In the genomic region with DNA sequence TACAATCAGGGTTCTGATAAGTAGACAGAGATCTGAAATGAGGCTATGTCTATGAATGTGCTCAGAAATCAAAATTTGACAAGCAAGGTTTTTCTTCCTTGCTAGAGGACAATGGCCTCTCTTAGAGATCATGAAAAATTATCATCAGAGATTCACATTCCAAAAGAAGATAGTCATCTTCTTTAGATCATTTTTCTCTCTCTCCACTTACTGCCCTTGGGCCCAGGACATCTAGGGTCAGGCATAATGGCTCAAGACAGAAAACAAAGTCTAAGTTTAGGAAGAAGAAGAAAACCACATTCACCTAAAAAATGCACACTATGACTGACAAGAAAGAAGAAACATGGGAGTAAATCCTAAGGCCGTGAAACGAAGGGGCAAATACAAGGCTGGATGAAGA, we compare ENCODE assay signal across 9 mouse cellular contexts.
"Had no signal": no experiment of that assay in that cellular context is flagged by ENCODE, and none has a peak within 500 bp of the region (broad histone marks: within the 10 kb centered on the region; RNA-seq: fewer than 3 reads in every experiment).

No protein-coding gene starts in this region.

- DNase-seq: cerebellum, postnatal 36 days; forebrain, postnatal 0 days; gastrocnemius, adult 2 months; gastrocnemius, postnatal 10 days; gastrocnemius, postnatal 14 days; gastrocnemius, postnatal 36 days; heart, adult 11 months; heart, adult 18-20 months; heart, adult 2 months had no signal
